Mouse (Mus musculus): ENCODE results near the gene Tenm2. TPM values are rescaled to one million over a fixed set of nuclear protein-coding genes. Genes with fewer than 3 reads are reported as not detected.

Tenm2 gene
- polyA plus RNA-seq, 1 experiment from 2014 or later: 0.23 TPM

DNA sequence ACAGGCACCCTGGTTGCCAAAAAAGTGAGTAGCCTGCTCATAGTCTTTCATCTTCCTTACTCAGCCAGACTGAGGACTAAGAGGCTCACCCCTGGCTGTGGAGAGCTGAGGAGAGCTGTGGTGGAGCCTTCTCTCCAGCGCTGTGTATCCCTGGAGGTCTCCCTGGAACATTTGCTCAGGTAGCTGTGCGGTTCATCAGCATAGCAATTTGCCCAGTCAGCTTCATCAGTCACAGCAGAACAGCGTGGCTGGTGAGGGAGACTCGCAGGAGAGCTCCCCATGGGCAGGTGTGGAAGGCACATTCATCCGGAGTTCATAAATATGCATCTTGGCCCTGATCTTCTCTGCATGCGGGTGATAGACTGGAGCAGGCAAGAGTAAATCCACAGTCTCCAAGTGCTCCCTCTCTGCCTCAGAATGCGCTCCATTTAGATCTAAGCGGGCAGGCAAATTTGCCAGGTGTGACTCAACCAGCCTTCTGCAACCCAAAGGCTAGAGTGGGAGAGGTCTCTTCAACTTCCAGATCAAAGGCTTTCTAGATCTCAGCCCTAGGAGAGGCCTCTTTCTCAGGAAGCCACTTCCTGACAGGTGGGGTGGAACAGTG is 751.2 kb downstream of the Tenm2 start:
- H3K27ac ChIP-seq: no peak overlapping the region
- ATAC-seq: no peak
- H3K36me3 ChIP-seq: no peaks in the 10 kb centered on the region
- WGBS (ENCODE audit: insufficient replicate concordance): 27% methylated on average over 8 of the region's 8 CpGs
- no peak overlapping the region for H3K4me2 ChIP-seq
- H3K4me3 ChIP-seq: no peak overlapping the region
- no peak overlapping the region for H3K9ac ChIP-seq
- no peaks in the 10 kb centered on the region for H3K9me3 ChIP-seq (replicated peaks)
- no peaks in the 10 kb centered on the region for H3K27me3 ChIP-seq (replicated peaks)
- H3K4me1 ChIP-seq: no peaks in the 10 kb centered on the region

DNA sequence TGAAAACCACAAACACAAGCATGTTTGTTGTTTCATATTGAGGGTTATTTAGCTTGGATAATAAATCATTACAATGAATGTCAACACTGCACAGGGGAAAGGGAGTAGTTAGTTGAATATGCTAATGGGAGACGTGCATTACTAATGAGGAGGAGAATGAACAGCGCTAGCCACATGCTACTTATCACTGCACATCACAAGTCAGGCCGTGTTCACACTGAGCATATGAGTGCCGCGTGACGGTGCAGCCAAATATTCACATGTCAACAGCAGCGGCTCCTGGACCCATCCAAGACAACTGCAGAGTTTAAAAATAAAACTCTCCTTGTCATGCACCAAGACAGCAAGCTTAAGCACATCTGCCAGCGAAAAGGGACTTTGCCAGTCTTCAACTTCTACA is 753.6 kb downstream of the Tenm2 start:
- H3K4me3 ChIP-seq: no peak overlapping the region
- 68% methylated on average over 8 of the region's 8 CpGs for WGBS (ENCODE audit: insufficient replicate concordance)

DNA sequence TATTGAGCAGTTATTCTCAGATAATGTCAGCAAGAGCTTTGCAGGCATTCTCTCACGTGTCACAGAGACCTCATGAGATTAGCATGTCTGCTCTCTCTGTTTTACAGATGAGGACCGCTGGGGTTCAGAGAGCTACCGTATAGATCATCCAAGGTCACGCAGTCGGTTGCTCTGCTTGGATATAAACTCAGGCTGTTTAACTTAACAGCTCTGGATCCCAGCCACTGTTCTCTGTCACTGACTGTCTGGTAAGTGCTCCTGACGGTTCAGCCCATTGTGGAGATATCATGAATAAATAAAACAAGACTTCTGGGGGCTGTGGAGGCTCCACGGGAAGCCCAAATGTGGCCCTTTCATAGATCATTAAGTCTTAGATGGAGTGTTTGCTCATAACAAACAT is 754.2 kb downstream of the Tenm2 start:
- no peaks in the 10 kb centered on the region for H3K4me1 ChIP-seq
- no peak overlapping the region for H3K4me3 ChIP-seq
- H3K36me3 ChIP-seq: no peaks in the 10 kb centered on the region
- no peak overlapping the region for H3K9ac ChIP-seq
- no peak for ATAC-seq
- WGBS (ENCODE audit: insufficient replicate concordance): 61% methylated on average over 7 of the region's 7 CpGs
- no peak overlapping the region for H3K4me2 ChIP-seq
- H3K27ac ChIP-seq: no peak overlapping the region
- no peaks in the 10 kb centered on the region for H3K9me3 ChIP-seq (replicated peaks)
- H3K27me3 ChIP-seq (replicated peaks): no peaks in the 10 kb centered on the region

More for the DNA sequence above, 753.6 kb downstream of the Tenm2 start:
- no peaks in the 10 kb centered on the region for H3K4me1 ChIP-seq
- no peaks in the 10 kb centered on the region for H3K27me3 ChIP-seq (replicated peaks)
- no peak for ATAC-seq
- no peak overlapping the region for H3K9ac ChIP-seq
- H3K4me2 ChIP-seq: no peak overlapping the region
- H3K9me3 ChIP-seq (replicated peaks): no peaks in the 10 kb centered on the region
- no peak overlapping the region for H3K27ac ChIP-seq
- no peaks in the 10 kb centered on the region for H3K36me3 ChIP-seq

GRCm38 (mm10) chr11:36481086-36481485 is 754.7 kb downstream of the Tenm2 start:
- Histone ChIP-seq H3K4me2 (no peak overlapping the region), H3K9me3 (replicated peaks) (no peaks in the 10 kb centered on the region), H3K27me3 (replicated peaks) (no peaks in the 10 kb centered on the region), H3K4me3 (no peak overlapping the region), H3K27ac (no peak overlapping the region), H3K36me3 (no peaks in the 10 kb centered on the region), H3K4me1 (no peaks in the 10 kb centered on the region), H3K9ac (no peak overlapping the region)
- no peak for ATAC-seq
- WGBS (ENCODE audit: insufficient replicate concordance): 68% methylated on average over 5 of the region's 5 CpGs

DNA sequence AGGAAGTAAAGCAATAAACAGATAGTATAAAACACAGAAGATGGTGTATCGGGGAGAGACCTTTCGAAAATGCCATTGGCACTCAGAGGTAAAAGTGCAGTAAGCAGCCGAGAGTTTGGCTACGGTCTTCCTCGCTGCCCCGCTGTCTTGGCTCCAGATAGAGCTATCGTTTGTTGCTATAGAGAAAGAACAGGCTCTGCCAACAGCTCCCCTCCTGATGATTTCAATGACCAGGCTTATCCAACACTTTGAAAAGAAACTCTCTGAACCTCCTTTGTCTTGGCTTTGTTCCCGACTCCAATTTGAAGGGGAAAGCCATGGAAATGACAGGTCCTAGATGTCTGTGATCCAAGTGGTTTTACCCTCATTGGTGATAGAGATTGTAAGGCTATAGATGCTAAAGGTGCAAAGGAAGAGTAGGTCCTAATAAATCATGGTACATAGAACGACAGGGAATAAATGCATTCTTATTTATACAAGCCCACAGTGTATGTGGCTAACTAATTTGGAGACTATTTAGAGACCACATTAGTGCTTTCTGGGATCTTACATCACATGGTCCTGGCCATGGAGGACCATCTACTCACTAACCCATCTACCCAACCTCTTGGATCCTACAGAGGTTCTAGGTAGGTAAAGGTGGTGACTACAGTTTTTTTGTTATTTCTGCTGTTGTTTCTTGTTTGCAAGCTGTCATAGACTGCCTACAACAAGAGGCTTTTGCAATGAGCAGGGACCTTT is 765.8 kb downstream of the Tenm2 start:
- no peaks in the 10 kb centered on the region for H3K27me3 ChIP-seq (replicated peaks)
- H3K27ac ChIP-seq: no peak overlapping the region
- no peak overlapping the region for H3K9ac ChIP-seq
- no peaks in the 10 kb centered on the region for H3K36me3 ChIP-seq
- no peak overlapping the region for H3K4me3 ChIP-seq
- no peaks in the 10 kb centered on the region for H3K4me1 ChIP-seq
- 68% methylated on average over 9 of the region's 9 CpGs for WGBS (ENCODE audit: insufficient replicate concordance)
- no peak for ATAC-seq
- no peaks in the 10 kb centered on the region for H3K9me3 ChIP-seq (replicated peaks)
- H3K4me2 ChIP-seq: no peak overlapping the region

DNA sequence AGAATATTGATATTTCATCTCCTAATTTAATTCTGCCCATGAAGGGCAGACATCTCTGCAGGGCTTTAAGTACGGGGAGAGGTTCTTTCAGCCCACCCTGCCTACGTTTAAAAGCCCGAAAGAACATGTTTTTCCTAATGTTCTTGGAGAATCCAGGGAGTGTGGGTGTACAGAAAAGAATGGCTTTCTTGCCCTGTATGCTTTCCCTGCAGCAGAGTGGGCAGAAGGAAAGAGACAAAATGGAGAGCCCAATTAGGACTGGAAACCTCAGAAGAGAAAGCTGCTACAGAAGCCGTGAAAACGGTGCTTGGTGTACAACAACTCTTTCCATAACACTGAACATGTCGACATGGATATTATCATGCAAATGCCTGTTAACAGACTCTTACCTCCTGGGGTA is 777.3 kb downstream of the Tenm2 start:
- H3K9me3 ChIP-seq (replicated peaks): no peaks in the 10 kb centered on the region
- H3K36me3 ChIP-seq: no peaks in the 10 kb centered on the region

DNA sequence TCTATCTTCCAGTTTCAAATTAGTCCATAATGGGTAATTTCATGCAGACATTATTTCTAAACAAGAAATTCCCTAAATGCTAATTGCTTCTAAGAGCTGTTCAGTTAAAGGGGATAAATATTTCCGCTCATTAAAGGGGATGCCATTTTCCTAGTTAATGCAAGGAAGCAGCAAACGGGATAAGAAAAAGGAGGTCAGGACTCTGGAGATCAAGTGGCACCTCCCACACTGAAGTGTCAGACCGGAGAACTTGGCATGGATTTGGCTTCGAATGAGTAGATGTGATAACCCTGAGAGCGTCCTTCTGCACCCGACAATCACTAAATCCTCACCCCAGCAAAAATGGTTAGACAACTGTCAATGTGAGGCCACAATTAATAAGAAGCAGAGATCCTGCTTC is 781.7 kb downstream of the Tenm2 start:
- WGBS (ENCODE audit: insufficient replicate concordance): 62% methylated on average over 6 of the region's 6 CpGs
- Histone ChIP-seq H3K4me1 (no peaks in the 10 kb centered on the region), H3K27ac (no peak overlapping the region), H3K4me3 (no peak overlapping the region), H3K27me3 (replicated peaks) (no peaks in the 10 kb centered on the region), H3K9ac (no peak overlapping the region), H3K9me3 (replicated peaks) (no peaks in the 10 kb centered on the region), H3K36me3 (no peaks in the 10 kb centered on the region), H3K4me2 (no peak overlapping the region)
- ATAC-seq: no peak

More for the DNA sequence above, 777.3 kb downstream of the Tenm2 start:
- Histone ChIP-seq H3K4me1 (no peaks in the 10 kb centered on the region), H3K27ac (no peak overlapping the region), H3K9ac (no peak overlapping the region), H3K4me2 (no peak overlapping the region), H3K27me3 (replicated peaks) (no peaks in the 10 kb centered on the region), H3K4me3 (no peak overlapping the region)
- no peak for ATAC-seq
- 77% methylated on average over 6 of the region's 6 CpGs for WGBS (ENCODE audit: insufficient replicate concordance)

DNA sequence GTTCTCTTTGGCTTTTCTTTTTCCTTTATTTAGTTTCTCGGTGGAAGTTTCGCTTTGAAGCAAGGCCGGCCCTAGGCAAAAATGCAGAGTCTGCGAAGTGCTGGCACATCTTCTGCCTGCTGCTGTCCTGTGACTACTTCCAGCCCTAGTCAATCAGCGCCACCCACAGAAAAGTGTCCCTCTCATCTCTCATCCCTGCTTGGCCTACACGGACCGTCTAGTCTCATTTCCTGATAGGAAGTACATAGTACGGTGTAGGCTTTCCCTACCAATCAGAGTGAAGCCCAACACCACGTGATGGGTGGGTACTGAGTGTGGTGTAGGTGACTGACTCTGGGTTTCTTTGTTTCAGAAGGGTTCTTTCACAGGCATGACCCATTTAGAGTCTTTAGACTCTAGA is 783.3 kb downstream of the Tenm2 start:
- no peaks in the 10 kb centered on the region for H3K27me3 ChIP-seq (replicated peaks)
- no peaks in the 10 kb centered on the region for H3K4me1 ChIP-seq
- no peak overlapping the region for H3K4me3 ChIP-seq
- H3K9ac ChIP-seq: no peak overlapping the region
- WGBS (ENCODE audit: insufficient replicate concordance): 60% methylated on average over 9 of the region's 9 CpGs
- H3K9me3 ChIP-seq (replicated peaks): no peaks in the 10 kb centered on the region
- H3K27ac ChIP-seq: no peak overlapping the region
- H3K4me2 ChIP-seq: no peak overlapping the region
- H3K36me3 ChIP-seq: no peaks in the 10 kb centered on the region
- ATAC-seq: no peak

DNA sequence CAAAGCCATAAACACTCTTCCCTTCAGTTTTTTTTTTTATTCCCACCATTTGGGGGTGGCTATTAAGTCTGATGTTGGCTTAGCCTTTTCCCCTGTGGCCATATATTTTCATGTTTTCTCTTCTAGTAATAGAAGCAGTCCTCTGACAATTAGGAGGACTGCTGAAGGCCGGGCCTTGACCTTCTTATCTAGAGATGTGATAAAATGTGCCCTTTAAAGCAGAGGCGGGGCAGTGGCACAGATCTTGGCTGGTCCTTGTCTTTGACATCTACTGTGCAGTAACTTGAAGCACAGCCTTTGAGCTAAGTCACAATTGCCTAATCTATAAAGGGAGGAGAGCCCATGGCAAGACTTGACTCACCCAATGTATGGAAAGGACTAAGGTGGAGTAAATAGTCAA is 789.4 kb downstream of the Tenm2 start:
- no peak overlapping the region for H3K4me2 ChIP-seq
- H3K4me3 ChIP-seq: no peak overlapping the region
- H3K4me1 ChIP-seq: no peaks in the 10 kb centered on the region
- H3K27ac ChIP-seq: no peak overlapping the region
- WGBS (ENCODE audit: insufficient replicate concordance): 48% methylated on average over 2 of the region's 2 CpGs
- no peak overlapping the region for H3K9ac ChIP-seq
- no peaks in the 10 kb centered on the region for H3K9me3 ChIP-seq (replicated peaks)
- H3K27me3 ChIP-seq (replicated peaks): no peaks in the 10 kb centered on the region
- no peak for ATAC-seq
- H3K36me3 ChIP-seq: no peaks in the 10 kb centered on the region

GRCm38 (mm10) chr11:36443821-36444220 is 791.9 kb downstream of the Tenm2 start:
- no peak overlapping the region for H3K9ac ChIP-seq
- no peaks in the 10 kb centered on the region for H3K4me1 ChIP-seq
- 76% methylated on average over 7 of the region's 7 CpGs for WGBS (ENCODE audit: insufficient replicate concordance)
- no peaks in the 10 kb centered on the region for H3K27me3 ChIP-seq (replicated peaks)
- no peak overlapping the region for H3K4me2 ChIP-seq
- H3K27ac ChIP-seq: no peak overlapping the region
- no peak for ATAC-seq
- no peaks in the 10 kb centered on the region for H3K36me3 ChIP-seq
- no peak overlapping the region for H3K4me3 ChIP-seq
- no peaks in the 10 kb centered on the region for H3K9me3 ChIP-seq (replicated peaks)

GRCm38 (mm10) chr11:36441801-36442200 is 794.0 kb downstream of the Tenm2 start:
- Histone ChIP-seq H3K27me3 (replicated peaks) (no peaks in the 10 kb centered on the region), H3K4me3 (no peak overlapping the region), H3K9ac (no peak overlapping the region), H3K9me3 (replicated peaks) (no peaks in the 10 kb centered on the region), H3K27ac (no peak overlapping the region), H3K4me1 (no peaks in the 10 kb centered on the region), H3K36me3 (no peaks in the 10 kb centered on the region), H3K4me2 (no peak overlapping the region)
- whole genome bisulfite sequencing (ENCODE audit: insufficient replicate concordance): 30% methylated on average over 6 of the region's 6 CpGs
- no peak for ATAC-seq

GRCm38 (mm10) chr11:36436251-36436650 is 799.5 kb downstream of the Tenm2 start:
- Histone ChIP-seq H3K9ac (no peak overlapping the region), H3K27me3 (replicated peaks) (no peaks in the 10 kb centered on the region), H3K9me3 (replicated peaks) (no peaks in the 10 kb centered on the region), H3K4me1 (no peaks in the 10 kb centered on the region), H3K27ac (no peak overlapping the region), H3K36me3 (no peaks in the 10 kb centered on the region), H3K4me2 (no peak overlapping the region), H3K4me3 (no peak overlapping the region)
- ATAC-seq: no peak
- 33% methylated on average over 8 of the region's 8 CpGs for WGBS (ENCODE audit: insufficient replicate concordance)

DNA sequence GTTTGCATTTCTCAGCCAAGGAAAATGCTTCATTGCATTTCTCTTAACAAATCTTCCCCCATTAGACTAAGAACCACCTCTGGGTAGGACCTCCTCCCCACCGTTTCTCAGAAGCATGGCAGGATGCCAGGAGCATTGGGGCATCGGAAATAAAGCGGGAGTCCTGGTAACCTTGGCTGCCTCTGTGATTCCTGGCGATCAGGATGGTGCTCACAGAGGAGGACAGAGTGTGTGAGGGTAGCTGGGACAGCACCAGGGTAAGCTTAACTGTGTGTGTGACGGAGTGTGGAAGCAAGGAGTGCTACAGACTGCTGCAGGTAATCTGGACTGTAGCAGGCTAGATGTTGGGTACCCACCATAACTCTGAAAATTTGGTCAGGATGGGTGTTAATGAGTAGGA is 806.8 kb downstream of the Tenm2 start:
- 64% methylated on average over 5 of the region's 5 CpGs for WGBS (ENCODE audit: insufficient replicate concordance)
- Histone ChIP-seq H3K4me2 (no peak overlapping the region), H3K36me3 (no peaks in the 10 kb centered on the region), H3K4me3 (no peak overlapping the region), H3K4me1 (no peaks in the 10 kb centered on the region), H3K27me3 (replicated peaks) (no peaks in the 10 kb centered on the region), H3K9me3 (replicated peaks) (no peaks in the 10 kb centered on the region), H3K9ac (no peak overlapping the region), H3K27ac (no peak overlapping the region)
- ATAC-seq: no peak

All from liver, embryonic 12.5 days (tissue).